Mouse (Mus musculus) CH12.LX (cell line): ENCODE data around the gene Adss. TPM values are rescaled to one million over a fixed set of nuclear protein-coding genes. Genes with fewer than 3 reads are reported as not detected.

Experiments used
- DNase-seq: peaks from one replicate; pipeline ENCODE4 v3.0.0-alpha.2; 2013; ENCODE audit errors: extremely low read depth
- H3K27ac ChIP-seq: 2 replicates; pipeline ENCODE4 v1.5.1; 2012; ENCODE audit warnings: low read depth, mild to moderate bottlenecking, control low read depth, moderate library complexity; ENCODE audit not compliant: insufficient read depth
- H3K27me3 ChIP-seq: replicated peaks from 2 replicates; pipeline ENCODE3; 2012; ENCODE audit warnings: inconsistent platforms
- H3K36me3 ChIP-seq, 2 experiments: replicated peaks in 1 of 2; 2 replicates each; pipeline versions ENCODE3 to v1.6.1; 2012; ENCODE audit warnings: inconsistent platforms in 1 of 2, low read length in 1 of 2, mild to moderate bottlenecking in 1 of 2, mixed read lengths in 1 of 2, moderate library complexity in 1 of 2; ENCODE audit not compliant: control insufficient read depth in 1 of 2, insufficient read depth in 1 of 2
- H3K4me1 ChIP-seq, 2 experiments: 2 replicates each; pipeline ENCODE4 v1.6.1; 2012; ENCODE audit warnings: inconsistent platforms in 1 of 2, moderate library complexity in 1 of 2; ENCODE audit not compliant: insufficient read depth in 2 of 2, control insufficient read depth in 1 of 2
- H3K4me2 ChIP-seq: 2 replicates; pipeline ENCODE4 v1.6.1; 2012; ENCODE audit warnings: low read depth, mild to moderate bottlenecking, control low read depth; ENCODE audit not compliant: poor library complexity, insufficient read depth, severe bottlenecking
- H3K4me3 ChIP-seq, 3 experiments: fragments of 150-350 bp in 1 of 3; sonication (generic) in 1 of 3; replicated peaks in 1 of 3; 2 replicates each; pipeline versions ENCODE3 to v1.5.1; 2011 to 2012; ENCODE audit warnings: low read depth in 2 of 3, low read length in 2 of 3, mild to moderate bottlenecking in 2 of 3, moderate library complexity in 2 of 3, control low read depth in 1 of 3, improper control_type of control experiment in 1 of 3, inconsistent platforms in 1 of 3, mixed read lengths in 1 of 3; ENCODE audit not compliant: poor library complexity in 1 of 3
- H3K79me2 ChIP-seq: replicated peaks from 2 replicates; pipeline ENCODE4 v1.6.1; 2012; ENCODE audit warnings: mild to moderate bottlenecking, moderate library complexity; ENCODE audit not compliant: control insufficient read depth, poor library complexity, insufficient read depth, severe bottlenecking; ENCODE audit errors: extremely low read depth
- H3K9ac ChIP-seq: 2 replicates; pipeline ENCODE4 v1.6.1; 2012; ENCODE audit warnings: low read depth, mild to moderate bottlenecking, control low read depth, moderate library complexity; ENCODE audit not compliant: insufficient read depth
- H3K9me3 ChIP-seq: replicated peaks from 2 replicates; pipeline ENCODE3; 2012; ENCODE audit warnings: low read length, inconsistent platforms, mixed read lengths
- BHLHE40 ChIP-seq: IDR thresholded peaks from 2 replicates; pipeline ENCODE4 v1.6.1; 2011; ENCODE audit warnings: mild to moderate bottlenecking, low read depth, low read length, improper control_type of control experiment
- CHD1 ChIP-seq: IDR thresholded peaks from 2 replicates; pipeline ENCODE4 v1.6.1; 2012; ENCODE audit warnings: low read depth, low read length, improper control_type of control experiment, inconsistent platforms
- E2F4 ChIP-seq: IDR thresholded peaks from 2 replicates; pipeline ENCODE4 v1.6.1; 2011; ENCODE audit warnings: low read depth, low read length, improper control_type of control experiment; ENCODE audit not compliant: insufficient replicate concordance
- ELF1 ChIP-seq: IDR thresholded peaks from 2 replicates; pipeline ENCODE4 v1.6.1; 2014; ENCODE audit warnings: low read depth, mild to moderate bottlenecking, inconsistent platforms, low read length, improper control_type of control experiment
- EP300 ChIP-seq: IDR thresholded peaks from 2 replicates; pipeline ENCODE4 v1.6.1; 2011; ENCODE audit warnings: low read length, improper control_type of control experiment
- IRF4 ChIP-seq: IDR thresholded peaks from 2 replicates; pipeline ENCODE4 v1.6.1; 2014; ENCODE audit warnings: low read depth, mild to moderate bottlenecking, inconsistent platforms, low read length, improper control_type of control experiment
- JUN ChIP-seq: IDR thresholded peaks from 2 replicates; pipeline ENCODE4 v1.6.1; 2011; ENCODE audit warnings: low read depth, mild to moderate bottlenecking, low read length, improper control_type of control experiment, moderate library complexity; ENCODE audit not compliant: insufficient read depth
- MXI1 ChIP-seq: IDR thresholded peaks from 2 replicates; pipeline ENCODE4 v1.6.1; 2011; ENCODE audit warnings: mild to moderate bottlenecking, low read depth, low read length, improper control_type of control experiment
- NRF1 ChIP-seq: IDR thresholded peaks from 2 replicates; pipeline ENCODE4 v1.6.1; 2014; ENCODE audit warnings: low read depth, mild to moderate bottlenecking, inconsistent platforms, low read length, improper control_type of control experiment, moderate library complexity
- PAX5 ChIP-seq: IDR thresholded peaks from 2 replicates; pipeline ENCODE4 v1.6.1; 2012; ENCODE audit warnings: low read length, inconsistent platforms, mixed read lengths
- SMC3 ChIP-seq: IDR thresholded peaks from 2 replicates; pipeline ENCODE4 v1.6.1; 2011; ENCODE audit warnings: low read depth, low read length, improper control_type of control experiment
- TCF12 ChIP-seq: IDR thresholded peaks from 2 replicates; pipeline ENCODE4 v1.6.1; 2014; ENCODE audit warnings: low read depth, mild to moderate bottlenecking, inconsistent platforms, low read length, improper control_type of control experiment
- USF2 ChIP-seq: conservative IDR thresholded peaks from 2 replicates; pipeline ENCODE4 v1.6.1; 2011; ENCODE audit warnings: low read depth, low read length, improper control_type of control experiment
- ZKSCAN1 ChIP-seq: IDR thresholded peaks from 2 replicates; pipeline ENCODE4 v1.6.1; 2012; ENCODE audit warnings: low read depth, inconsistent platforms, low read length, improper control_type of control experiment, borderline replicate concordance
- dilution Hi-C: fragments of 300-500 bp; cut with MboI; formaldehyde crosslinking; loops from 2 replicates; pipeline ENCODE4 v1.14.3; 2020; ENCODE audit warnings: low sequenced_read_pairs; ENCODE audit not compliant: extremely low pct_unique_long_range_greater_than_20kb, extremely low pct_ligation_motif_present
- in situ Hi-C: fragments of 300-500 bp; cut with MboI; formaldehyde crosslinking; loops from 3 replicates; pipeline ENCODE4 v1.14.3; 2019; ENCODE audit warnings: low sequenced_read_pairs, low pct_ligation_motif_present, low pct_unique_long_range_greater_than_20kb, mixed read lengths
- polyA plus RNA-seq: library from polyadenylated mRNA; unstranded; fragments of >175 nt; gene quantifications from 2 replicates; pipeline ENCODE4 v1.2.1, GENCODE M21; 2012; ENCODE audit warnings: low read depth; ENCODE audit not compliant: insufficient read length
- total RNA-seq, 2 experiments: library from RNA; depleted of rRNA; stranded (reverse); fragments of 300-350 nt in 1 of 2; fragments of >200 nt in 1 of 2; gene quantifications; 2 replicates each; pipeline ENCODE4 v1.2.3; 2012 to 2014

The Adss gene
- total and polyA plus RNA-seq, 3 experiments, result 45.2 to 105 (median 95.5) TPM

GRCm38 (mm10) chr1:177792835-177793234 lies 3.5 kb downstream of the Adss start (continued):
- no peak for TF ChIP-seq TCF12
- no peak for TF ChIP-seq PAX5
- TF ChIP-seq IRF4, result peak; percentile 80
- no peak for TF ChIP-seq NRF1
- TF ChIP-seq E2F4, result no peak
- no peak; the same call in 1 of the 2 replicates for TF ChIP-seq MXI1

GRCm38 (mm10) chr1:177777397-177777796 lies 18.9 kb downstream of the Adss start:
- no peak overlapping the region; the same call in 1 of the 2 replicates for H3K27ac ChIP-seq
- no peak overlapping the region for H3K4me2 ChIP-seq
- no peak for DNase-seq
- no peaks in the 10 kb centered on the region for H3K9me3 ChIP-seq
- no peaks in the 10 kb centered on the region for H3K27me3 ChIP-seq
- H3K36me3 ChIP-seq, result peaks cover 28 to 76% of the 10 kb centered on the region in 2 experiments
- dilution Hi-C loops, result no loop called here
- H3K4me1 ChIP-seq, result no peaks in the 10 kb centered on the region
- H3K4me3 ChIP-seq, result no peak overlapping the region
- TF ChIP-seq ZKSCAN1 (no peak), SMC3 (no peak)
- TF ChIP-seq, all 38 proteins: peak for 0
- in situ Hi-C loops, result no loop called here
- Histone ChIP-seq H3K79me2 (0 out of 2 replicates have a peak, but pooled peaks cover 5% of the 10 kb centered on the region), H3K9ac (no peak overlapping the region)

- Histone ChIP-seq H3K79me2 (no peaks in the 10 kb centered on the region), H3K27me3 (no peaks in the 10 kb centered on the region), H3K27ac (no peak overlapping the region), H3K9me3 (no peaks in the 10 kb centered on the region), H3K4me1 (no peaks in the 10 kb centered on the region), H3K4me2 (no peak overlapping the region), H3K9ac (no peak overlapping the region), H3K4me3 (no peak overlapping the region), H3K36me3 (peaks cover 30 to 78% of the 10 kb centered on the region in 2 experiments)
- dilution Hi-C loops (no loop called here), in situ Hi-C loops (no loop called here)
- no peak for DNase-seq
- no peak for TF ChIP-seq PAX5
- TF ChIP-seq ELF1, result no peak
- no peak for TF ChIP-seq JUN
- TF ChIP-seq TCF12, result no peak
- no peak for TF ChIP-seq BHLHE40
- no peak for TF ChIP-seq USF2
- TF ChIP-seq EP300, result no peak
- no peak for TF ChIP-seq CHD1
- no peak for TF ChIP-seq MXI1
- no peak for TF ChIP-seq SMC3
These were observed 27.4 kb downstream of the Adss start for GRCm38 (mm10) chr1:177768931-177769330.
